Mouse (Mus musculus): ENCODE data around the gene Mup7. TPM values are rescaled to one million over a fixed set of nuclear protein-coding genes. Genes with fewer than 3 reads are reported as not detected.

Gene Mup7
- not detected for polyA plus RNA-seq (2015; fragmentation: Illumina TruSeq; extraction: RNeasy Lipid Tissue Mini Kit (QIAGEN cat#74804); ENCODE audit: insufficient read depth, low read depth, low replicate concordance)

GRCm38 (mm10) chr4:60070375-60070774 is at the start of gene Mup7:
TSS of gene Mup7 (minus strand) at chr4:60070475.

Other genes starting within 250 kb of the Mup7 start
- not detected for gene Slc46a2, start 155.4 kb downstream of the Mup7 start, polyA plus RNA-seq (2015; fragmentation: Illumina TruSeq; extraction: RNeasy Lipid Tissue Mini Kit (QIAGEN cat#74804); ENCODE audit: insufficient read depth, low read depth, low replicate concordance)
- not detected for gene Mup4, start 109.8 kb downstream of the Mup7 start, polyA plus RNA-seq (2015; fragmentation: Illumina TruSeq; extraction: RNeasy Lipid Tissue Mini Kit (QIAGEN cat#74804); ENCODE audit: insufficient read depth, low read depth, low replicate concordance)
- not detected for gene Mup6, start 106.2 kb downstream of the Mup7 start, polyA plus RNA-seq (2015; fragmentation: Illumina TruSeq; extraction: RNeasy Lipid Tissue Mini Kit (QIAGEN cat#74804); ENCODE audit: insufficient read depth, low read depth, low replicate concordance)
- not detected for gene Mup2, start 83.8 kb upstream of the Mup7 start, polyA plus RNA-seq (2015; fragmentation: Illumina TruSeq; extraction: RNeasy Lipid Tissue Mini Kit (QIAGEN cat#74804); ENCODE audit: insufficient read depth, low read depth, low replicate concordance)
- not detected for gene Mup8, start 152.1 kb upstream of the Mup7 start, polyA plus RNA-seq (2015; fragmentation: Illumina TruSeq; extraction: RNeasy Lipid Tissue Mini Kit (QIAGEN cat#74804); ENCODE audit: insufficient read depth, low read depth, low replicate concordance)

All from pancreas, adult 10 weeks (tissue).